ENCODE assay signal across 22 mouse cellular contexts in genomic region chr6:57190016-57190415, GRCm38 (mm10). TPM values are rescaled to one million over a fixed set of nuclear protein-coding genes. Genes with fewer than 3 reads are reported as not detected.
"Had no signal": no experiment of that assay in that cellular context is flagged by ENCODE, and none has a peak within 500 bp of the region (broad histone marks: within the 10 kb centered on the region; RNA-seq: fewer than 3 reads in every experiment).

No protein-coding gene starts in this region.

RNA-seq across cellular contexts. Expression of gene Vmn1r13, which starts 13.1 kb away (rescaled TPM):
- polyA plus RNA-seq: forebrain, postnatal 0 days; gonadal fat pad, adult 2 months; heart, adult 2 months; heart, embryonic 11.5 days; heart, embryonic 13.5 days; heart, embryonic 15.5 days; heart, postnatal 0 days; hindbrain, embryonic 11.5 days; hindbrain, embryonic 13.5 days; hindbrain, embryonic 15.5 days; hindbrain, postnatal 0 days; intestine, embryonic 14.5 days; intestine, embryonic 16.5 days; kidney, embryonic 14.5 days; large intestine, adult 2 months; limb, embryonic 11.5 days; limb, embryonic 13.5 days; limb, embryonic 15.5 days; liver, adult 2 months; liver, embryonic 12.5 days; liver, embryonic 14.5 days; liver, embryonic 16.5 days had no signal

RNA-seq across cellular contexts. Expression of gene Vmn1r12, which starts 33.3 kb away (rescaled TPM):
- polyA plus RNA-seq: forebrain, postnatal 0 days; gonadal fat pad, adult 2 months; heart, adult 2 months; heart, embryonic 11.5 days; heart, embryonic 13.5 days; heart, embryonic 15.5 days; heart, postnatal 0 days; hindbrain, embryonic 11.5 days; hindbrain, embryonic 13.5 days; hindbrain, embryonic 15.5 days; hindbrain, postnatal 0 days; intestine, embryonic 14.5 days; intestine, embryonic 16.5 days; kidney, embryonic 14.5 days; large intestine, adult 2 months; limb, embryonic 11.5 days; limb, embryonic 13.5 days; limb, embryonic 15.5 days; liver, adult 2 months; liver, embryonic 12.5 days; liver, embryonic 14.5 days; liver, embryonic 16.5 days had no signal

RNA-seq across cellular contexts. Expression of gene Vmn1r14, which starts 41.5 kb away (rescaled TPM):
- polyA plus RNA-seq: forebrain, postnatal 0 days; gonadal fat pad, adult 2 months; heart, adult 2 months; heart, embryonic 11.5 days; heart, embryonic 13.5 days; heart, embryonic 15.5 days; heart, postnatal 0 days; hindbrain, embryonic 11.5 days; hindbrain, embryonic 13.5 days; hindbrain, embryonic 15.5 days; hindbrain, postnatal 0 days; intestine, embryonic 14.5 days; intestine, embryonic 16.5 days; kidney, embryonic 14.5 days; large intestine, adult 2 months; limb, embryonic 11.5 days; limb, embryonic 13.5 days; limb, embryonic 15.5 days; liver, adult 2 months; liver, embryonic 12.5 days; liver, embryonic 14.5 days; liver, embryonic 16.5 days had no signal

RNA-seq across cellular contexts. Expression of gene Vmn1r11, which starts 56.8 kb away (rescaled TPM):
- polyA plus RNA-seq: forebrain, postnatal 0 days; gonadal fat pad, adult 2 months; heart, adult 2 months; heart, embryonic 11.5 days; heart, embryonic 13.5 days; heart, embryonic 15.5 days; heart, postnatal 0 days; hindbrain, embryonic 11.5 days; hindbrain, embryonic 13.5 days; hindbrain, embryonic 15.5 days; hindbrain, postnatal 0 days; intestine, embryonic 14.5 days; intestine, embryonic 16.5 days; kidney, embryonic 14.5 days; large intestine, adult 2 months; limb, embryonic 11.5 days; limb, embryonic 13.5 days; limb, embryonic 15.5 days; liver, adult 2 months; liver, embryonic 12.5 days; liver, embryonic 14.5 days; liver, embryonic 16.5 days had no signal
